Mouse (Mus musculus) brain, embryonic 14.5 days (tissue): ENCODE results near the gene Ttc28. TPM values are rescaled to one million over a fixed set of nuclear protein-coding genes. Genes with fewer than 3 reads are reported as not detected.
A peak's percentile ranks its signal among the peaks of the same experiment; 100 is the strongest.

Source experiments
- DNase-seq: peaks from one replicate; pipeline ENCODE4 v3.0.0-alpha.2; 2011; ENCODE audit warnings: low read depth
- CTCF ChIP-seq: fragments of 200-500 bp; IDR thresholded peaks from 2 replicates; pipeline ENCODE4 v1.5.1; 2012; ENCODE audit warnings: inconsistent platforms, mild to moderate bottlenecking, moderate library complexity, borderline replicate concordance; ENCODE audit not compliant: insufficient read depth, insufficient read length; ENCODE audit errors: extremely low read depth
- POLR2A ChIP-seq: fragments of 200-500 bp; IDR thresholded peaks from 2 replicates; pipeline ENCODE4 v1.6.1; 2012; ENCODE audit warnings: mild to moderate bottlenecking, inconsistent platforms, borderline replicate concordance; ENCODE audit not compliant: poor library complexity, insufficient read depth, insufficient read length, severe bottlenecking; ENCODE audit errors: extremely low read depth
- polyA plus RNA-seq: library from polyadenylated mRNA; depleted of rRNA; stranded (reverse); fragments of >200 nt; gene quantifications from 2 replicates; pipeline ENCODE4 v1.2.3, GENCODE M21; 2012

The Ttc28 gene
- polyA plus RNA-seq, 1 experiment = 39.8 TPM

GRCm38 (mm10) chr5:110968566-110968965 lies 89.0 kb downstream of the Ttc28 start:
- DNase-seq = peak; percentile 11
- TF ChIP-seq CTCF (no peak), POLR2A (no peak)

GRCm38 (mm10) chr5:110970162-110970780 lies 90.7 kb downstream of the Ttc28 start:
- TF ChIP-seq POLR2A = no peak
- no peak for TF ChIP-seq CTCF
- DNase-seq = no peak

- no peak for DNase-seq
- no peak for TF ChIP-seq POLR2A
- no peak for TF ChIP-seq CTCF
Observed at GRCm38 (mm10) chr5:110976721-110977120, 97.1 kb downstream of the Ttc28 start.

GRCm38 (mm10) chr5:110977796-110978195 lies 98.2 kb downstream of the Ttc28 start:
- TF ChIP-seq CTCF (no peak), POLR2A (no peak)

GRCm38 (mm10) chr5:110978461-110978860 lies 98.9 kb downstream of the Ttc28 start:
- TF ChIP-seq POLR2A = peak; percentile 33; the same call in 1 of the 2 replicates
- TF ChIP-seq CTCF = peak; percentile 53; the same call in 1 of the 2 replicates
- peak; percentile 96 for DNase-seq

More at GRCm38 (mm10) chr5:110977796-110978195, 98.2 kb downstream of the Ttc28 start:
- DNase-seq = no peak

GRCm38 (mm10) chr5:110979011-110979860 lies 99.6 kb downstream of the Ttc28 start:
- peak; percentile 16; the same call in 1 of the 2 replicates for TF ChIP-seq CTCF
- 0 out of 2 replicates have a peak, but pooled peaks have one; percentile 17 for TF ChIP-seq POLR2A
- peak; percentile 64 for DNase-seq

- no peak for TF ChIP-seq POLR2A
- TF ChIP-seq CTCF = no peak
- peak; percentile 82 for DNase-seq
Observed at GRCm38 (mm10) chr5:110979861-110980346, 100.3 kb downstream of the Ttc28 start.

- peak; percentile 41 for DNase-seq
- TF ChIP-seq POLR2A (no peak), CTCF (no peak)
Observed at GRCm38 (mm10) chr5:110980576-110980975, 101.0 kb downstream of the Ttc28 start.

GRCm38 (mm10) chr5:110982436-110982835 lies 102.8 kb downstream of the Ttc28 start:
- TF ChIP-seq CTCF (no peak; the same call in 1 of the 2 replicates), POLR2A (no peak)
- DNase-seq = peak; percentile 77

GRCm38 (mm10) chr5:110984136-110984681 lies 104.6 kb downstream of the Ttc28 start:
- TF ChIP-seq CTCF = no peak
- TF ChIP-seq POLR2A = no peak
- no peak for DNase-seq
